ENCODE assay signal across 27 mouse cellular contexts in the genomic region with DNA sequence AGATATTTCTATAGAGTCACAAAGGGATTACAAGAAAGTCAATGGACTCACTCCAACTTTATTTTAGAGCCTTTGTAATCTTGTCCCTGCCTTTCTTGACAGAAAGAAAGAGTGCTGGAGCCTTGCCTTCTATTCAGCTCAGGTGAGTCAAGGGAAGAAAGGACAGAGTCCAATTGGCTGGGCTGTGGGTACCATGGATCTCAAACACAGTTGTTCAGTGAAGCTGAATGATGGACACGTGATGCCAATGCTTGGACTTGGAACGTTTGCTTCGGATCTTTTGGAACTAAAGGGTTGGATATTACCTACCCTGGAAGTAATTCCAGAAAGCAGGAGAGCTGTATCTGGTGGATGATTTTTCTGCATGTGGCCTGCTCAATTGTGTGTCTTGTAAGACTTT. TPM values are rescaled to one million over a fixed set of nuclear protein-coding genes. Genes with fewer than 3 reads are reported as not detected.
DNase-seq lines count a peak whose midpoint lies in the region; ATAC-seq and TF ChIP-seq lines count a peak whose summit lies in the region.
"Had no signal": no experiment of that assay in that cellular context is flagged by ENCODE, and none has a peak within 500 bp of the region (broad histone marks: within the 10 kb centered on the region; RNA-seq: fewer than 3 reads in every experiment).

No protein-coding gene starts in this region.

- no peak overlapping the region for H3K4me2 ChIP-seq in heart, embryonic 12.5 days
- H3K4me2 ChIP-seq in kidney, embryonic 15.5 days: no peak overlapping the region
- H3K4me2 ChIP-seq: embryonic facial prominence, embryonic 12.5 days; forebrain, embryonic 13.5 days; forebrain, embryonic 15.5 days had no signal

- in situ Hi-C loops in ES-E14 (cut with MboI; ENCODE audit: low sequenced_read_pairs in 2 of 2, unreplicated experiment in 2 of 2): no loop called here

- H3K27me3 ChIP-seq in heart, embryonic 12.5 days (replicated peaks): no peaks in the 10 kb centered on the region
- no peaks in the 10 kb centered on the region for H3K27me3 ChIP-seq in kidney, adult 2 months (replicated peaks; ENCODE audit: control insufficient read depth, insufficient read depth, low read length)
- H3K27me3 ChIP-seq in kidney, embryonic 15.5 days: no peaks in the 10 kb centered on the region
- H3K27me3 ChIP-seq: CH12.LX; embryonic facial prominence, embryonic 12.5 days; forebrain, embryonic 13.5 days; forebrain, embryonic 15.5 days had no signal

- H3K4me3 ChIP-seq in heart, embryonic 12.5 days: no peak overlapping the region
- no peak overlapping the region for H3K4me3 ChIP-seq in kidney, adult 2 months (ENCODE audit: insufficient read depth, low read depth, low read length)
- no peak overlapping the region for H3K4me3 ChIP-seq in kidney, embryonic 15.5 days (replicated peaks)
- no peak overlapping the region for H3K4me3 ChIP-seq in ES-E14 (ENCODE audit: insufficient read depth in 1 of 2, low read depth in 1 of 2, low read length in 2 of 2, poor library complexity in 1 of 2, severe bottlenecking in 1 of 2)
- H3K4me3 ChIP-seq: embryonic facial prominence, embryonic 10.5 days; embryonic facial prominence, embryonic 12.5 days; forebrain, embryonic 13.5 days; forebrain, embryonic 15.5 days had no signal

- no peaks in the 10 kb centered on the region for H3K36me3 ChIP-seq in heart, embryonic 12.5 days
- H3K36me3 ChIP-seq in kidney, adult 2 months (ENCODE audit: control insufficient read depth, insufficient read depth, low read length): no peaks in the 10 kb centered on the region
- no peaks in the 10 kb centered on the region for H3K36me3 ChIP-seq in kidney, embryonic 15.5 days
- no peaks in the 10 kb centered on the region for H3K36me3 ChIP-seq in ES-E14 (ENCODE audit: control insufficient read depth, insufficient read depth, low read length, poor library complexity, severe bottlenecking)
- H3K36me3 ChIP-seq: embryonic facial prominence, embryonic 10.5 days; embryonic facial prominence, embryonic 12.5 days; forebrain, embryonic 15.5 days had no signal

- TF ChIP-seq POLR2A in kidney, adult 2 months (IDR thresholded peaks at IDR 0.05; ENCODE audit: low read depth, low read length): no peak

- no peak overlapping the region for H3K27ac ChIP-seq in heart, embryonic 12.5 days (ENCODE audit: poor library complexity, severe bottlenecking)
- H3K27ac ChIP-seq in kidney, adult 2 months (ENCODE audit: insufficient read depth, low read depth, low read length): no peak overlapping the region
- H3K27ac ChIP-seq in kidney, embryonic 15.5 days: no peak overlapping the region
- H3K27ac ChIP-seq in ES-E14 (ENCODE audit: insufficient read depth, low read depth, low read length, poor library complexity, severe bottlenecking): no peak overlapping the region
- H3K27ac ChIP-seq: embryonic facial prominence, embryonic 10.5 days; embryonic facial prominence, embryonic 12.5 days; forebrain, embryonic 13.5 days; forebrain, embryonic 15.5 days had no signal

- no peak overlapping the region for H3K9ac ChIP-seq in heart, embryonic 12.5 days
- no peak overlapping the region for H3K9ac ChIP-seq in kidney, embryonic 15.5 days
- no peak overlapping the region for H3K9ac ChIP-seq in ES-E14 (ENCODE audit: insufficient read depth, low read depth, low read length, poor library complexity, severe bottlenecking)
- H3K9ac ChIP-seq: embryonic facial prominence, embryonic 12.5 days; forebrain, embryonic 13.5 days; forebrain, embryonic 15.5 days had no signal

- 69% methylated on average over 3 of the region's 3 CpGs for WGBS in heart, embryonic 12.5 days
- WGBS in kidney, adult 2 months: 56% methylated on average over 3 of the region's 3 CpGs
- 91% methylated on average over 3 of the region's 3 CpGs for WGBS in kidney, embryonic 15.5 days

- H3K9me3 ChIP-seq in heart, embryonic 12.5 days (replicated peaks): no peaks in the 10 kb centered on the region
- H3K9me3 ChIP-seq in kidney, embryonic 15.5 days (replicated peaks): no peaks in the 10 kb centered on the region
- no peaks in the 10 kb centered on the region for H3K9me3 ChIP-seq in ES-E14 (ENCODE audit: control insufficient read depth, insufficient read depth, low read depth, low read length)
- H3K9me3 ChIP-seq: embryonic facial prominence, embryonic 10.5 days; embryonic facial prominence, embryonic 12.5 days; forebrain, embryonic 13.5 days; forebrain, embryonic 15.5 days had no signal

- TF ChIP-seq CTCF in kidney, adult 2 months (conservative IDR thresholded peaks at IDR 0.05; ENCODE audit: insufficient read depth, insufficient read length, low read depth, low read length): no peak

- peak; percentile 43 for DNase-seq in heart, adult 11 months
- DNase-seq in kidney, adult 2 months: peak; percentile 86
- DNase-seq in kidney, postnatal 10 days: no peak
- DNase-seq in kidney, adult 9 months: peak; percentile 82
- DNase-seq in ES-E14 (ENCODE audit: low read depth, low spot score): no peak
- DNase-seq in retina, postnatal 1 day: no peak
- DNase-seq: adrenal gland, adult 2 months; adrenal gland, postnatal 10 days; adrenal gland, postnatal 25 days; B cell, adult 2 months; cerebellum, adult 11 months; cerebellum, adult 18-20 months; cerebellum, adult 8-10 months; cerebellum, adult 9-11 months; cerebellum, postnatal 14 days; cerebellum, postnatal 36 days had no signal

- no peak for ATAC-seq in heart, embryonic 12.5 days (ENCODE audit: insufficient number of reproducible peaks, low FRiP score)
- no peak for ATAC-seq in kidney, embryonic 15.5 days (replicated peaks; ENCODE audit: low FRiP score)
- ATAC-seq: CD4-positive, CD25-positive, alpha-beta regulatory T cell, adult 4 months; forebrain, embryonic 13.5 days; forebrain, embryonic 15.5 days had no signal

- no peaks in the 10 kb centered on the region for H3K4me1 ChIP-seq in heart, embryonic 12.5 days (replicated peaks)
- H3K4me1 ChIP-seq in kidney, adult 2 months (ENCODE audit: control insufficient read depth, insufficient read depth, low read length): no peaks in the 10 kb centered on the region; the same call in 1 of the 2 replicates
- H3K4me1 ChIP-seq in kidney, embryonic 15.5 days: no peaks in the 10 kb centered on the region
- H3K4me1 ChIP-seq in ES-E14 (ENCODE audit: control insufficient read depth in 2 of 2, insufficient read depth in 2 of 2, low read length in 2 of 2, poor library complexity in 1 of 2): no peaks in the 10 kb centered on the region
- H3K4me1 ChIP-seq: embryonic facial prominence, embryonic 10.5 days; embryonic facial prominence, embryonic 12.5 days; forebrain, embryonic 13.5 days; forebrain, embryonic 15.5 days had no signal

TF ChIP-seq in ES-E14, 5 proteins besides CTCF, POLR2A, EP300 and RAD21:
- TF ChIP-seq ZC3H11A (IDR thresholded peaks at IDR 0.05; ENCODE audit: borderline replicate concordance, low read depth, low read length): no peak
- TF ChIP-seq ZNF384 (IDR thresholded peaks at IDR 0.05; ENCODE audit: low read depth, low read length): peak; percentile 28; the same call in 1 of the 2 replicates

RNA-seq across cellular contexts. Expression of gene Akr1c14, which starts 13.8 kb away (rescaled TPM):
- 1.9 and 2.4 TPM in 2 replicates for polyA plus RNA-seq in heart, embryonic 12.5 days (2016; fragmentation: Nextera tagmentation; extraction: Ambion mirVana)
- polyA plus RNA-seq in kidney, adult 2 months (2012; rRNA removed): 11.4 and 14.1 TPM in 2 replicates
- polyA plus RNA-seq in kidney, embryonic 15.5 days (2015; fragmentation: Nextera tagmentation; extraction: Ambion mirVana): 1.4 and 2.8 TPM in 2 replicates
- 0.40 TPM in 1 of 2 replicates, not detected in the other for total RNA-seq in ES-E14 (2012; rRNA removed)
- total RNA-seq: CH12.LX; common myeloid progenitor, adult 5-6 weeks; MEL had no signal
- polyA plus RNA-seq: CD4-positive, CD25-positive, alpha-beta regulatory T cell, adult 4 months; forebrain, embryonic 11.5 days had no signal

Comparison
In these comparisons a context has a peak if more than half of its experiments do, and no peak if none do; other contexts are left out.
1. DNase-seq: peak in heart, adult 11 months (single experiment), kidney, adult 2 months (single experiment) and kidney, adult 9 months (single experiment); none in kidney, postnatal 10 days (single experiment), ES-E14 (single experiment) and retina, postnatal 1 day (single experiment).